Mouse (Mus musculus): ENCODE measurements around the gene Mfrp. TPM values are rescaled to one million over a fixed set of nuclear protein-coding genes. Genes with fewer than 3 reads are reported as not detected.
A peak's percentile ranks its signal among the peaks of the same experiment; 100 is the strongest.

Gene Mfrp
- polyA plus RNA-seq, 1 experiment from 2014 or later: 0.30 TPM

GRCm38 (mm10) chr9:44093612-44094503 is 7.7 kb upstream of the Mfrp start:
- WGBS: 30% methylated on average over 24 of the region's 24 CpGs
- Histone ChIP-seq H3K9ac (0 out of 2 replicates have a peak overlapping the region, but pooled peaks have one; percentile 33), H3K27ac (no peak overlapping the region), H3K4me2 (replicated peaks) (peak overlapping the region; percentile 36), H3K4me1 (peaks cover 14% of the 10 kb centered on the region), H3K9me3 (replicated peaks) (no peaks in the 10 kb centered on the region), H3K27me3 (no peaks in the 10 kb centered on the region), H3K4me3 (no peak overlapping the region), H3K36me3 (no peaks in the 10 kb centered on the region)
- ATAC-seq (ENCODE audit: low FRiP score): peak; percentile 59

GRCm38 (mm10) chr9:44094737-44095136 is 6.8 kb upstream of the Mfrp start:
- Histone ChIP-seq H3K27me3 (no peaks in the 10 kb centered on the region), H3K4me1 (peaks cover 14% of the 10 kb centered on the region), H3K9ac (no peak overlapping the region), H3K36me3 (no peaks in the 10 kb centered on the region), H3K4me3 (no peak overlapping the region), H3K4me2 (replicated peaks) (no peak overlapping the region), H3K9me3 (replicated peaks) (no peaks in the 10 kb centered on the region), H3K27ac (no peak overlapping the region)
- 83% methylated on average over 3 of the region's 3 CpGs for WGBS
- ATAC-seq (ENCODE audit: low FRiP score): no peak

GRCm38 (mm10) chr9:44095781-44096180 is 5.7 kb upstream of the Mfrp start:
- H3K9me3 ChIP-seq (replicated peaks): no peaks in the 10 kb centered on the region
- H3K4me1 ChIP-seq: peaks cover 14% of the 10 kb centered on the region
- 89% methylated on average over 9 of the region's 9 CpGs for WGBS
- ATAC-seq (ENCODE audit: low FRiP score): no peak
- H3K4me3 ChIP-seq: no peak overlapping the region
- no peak overlapping the region for H3K4me2 ChIP-seq (replicated peaks)
- no peaks in the 10 kb centered on the region for H3K27me3 ChIP-seq
- H3K27ac ChIP-seq: no peak overlapping the region
- no peaks in the 10 kb centered on the region for H3K36me3 ChIP-seq
- no peak overlapping the region for H3K9ac ChIP-seq

- peaks cover 14% of the 10 kb centered on the region for H3K4me1 ChIP-seq
- no peak overlapping the region for H3K4me2 ChIP-seq (replicated peaks)
- H3K36me3 ChIP-seq: no peaks in the 10 kb centered on the region
- WGBS: 23% methylated on average over 9 of the region's 9 CpGs
- H3K9me3 ChIP-seq (replicated peaks): no peaks in the 10 kb centered on the region
- H3K9ac ChIP-seq: no peak overlapping the region
- peak; percentile 51; the same call in 1 of the 2 replicates for ATAC-seq (ENCODE audit: low FRiP score)
- H3K27ac ChIP-seq: peak overlapping the region; percentile 48
- no peak overlapping the region for H3K4me3 ChIP-seq
- H3K27me3 ChIP-seq: no peaks in the 10 kb centered on the region
Observed at GRCm38 (mm10) chr9:44096536-44096935, 5.0 kb upstream of the Mfrp start.

- ATAC-seq (ENCODE audit: low FRiP score): no peak
- Histone ChIP-seq H3K4me1 (peaks cover 33% of the 10 kb centered on the region), H3K9me3 (replicated peaks) (no peaks in the 10 kb centered on the region), H3K27ac (no peak overlapping the region), H3K36me3 (peaks cover 14% of the 10 kb centered on the region), H3K27me3 (no peaks in the 10 kb centered on the region), H3K9ac (no peak overlapping the region), H3K4me3 (no peak overlapping the region), H3K4me2 (replicated peaks) (no peak overlapping the region)
- 94% methylated on average over 7 of the region's 7 CpGs for WGBS
Observed at GRCm38 (mm10) chr9:44104881-44105280, 3.4 kb downstream of the Mfrp start.

- 87% methylated on average over 10 of the region's 10 CpGs for WGBS
Observed at GRCm38 (mm10) chr9:44105781-44106180, 4.3 kb downstream of the Mfrp start.

GRCm38 (mm10) chr9:44106182-44106581 is 4.7 kb downstream of the Mfrp start:
- H3K9ac ChIP-seq: no peak overlapping the region
- no peaks in the 10 kb centered on the region for H3K9me3 ChIP-seq (replicated peaks)
- no peaks in the 10 kb centered on the region for H3K27me3 ChIP-seq
- H3K36me3 ChIP-seq: peaks cover 14% of the 10 kb centered on the region
- no peak overlapping the region for H3K27ac ChIP-seq
- WGBS: 92% methylated on average over 7 of the region's 7 CpGs
- no peak overlapping the region for H3K4me3 ChIP-seq
- no peak overlapping the region for H3K4me2 ChIP-seq (replicated peaks)
- ATAC-seq (ENCODE audit: low FRiP score): no peak
- peaks cover 41% of the 10 kb centered on the region for H3K4me1 ChIP-seq

More at GRCm38 (mm10) chr9:44105781-44106180, 4.3 kb downstream of the Mfrp start:
- Histone ChIP-seq H3K27me3 (no peaks in the 10 kb centered on the region), H3K9me3 (replicated peaks) (no peaks in the 10 kb centered on the region), H3K4me2 (replicated peaks) (no peak overlapping the region), H3K36me3 (peaks cover 14% of the 10 kb centered on the region), H3K9ac (no peak overlapping the region), H3K27ac (no peak overlapping the region), H3K4me1 (peaks cover 41% of the 10 kb centered on the region), H3K4me3 (no peak overlapping the region)
- no peak for ATAC-seq (ENCODE audit: low FRiP score)

- no peak for ATAC-seq (ENCODE audit: low FRiP score)
- H3K27me3 ChIP-seq: no peaks in the 10 kb centered on the region
- no peaks in the 10 kb centered on the region for H3K9me3 ChIP-seq (replicated peaks)
- WGBS: 77% methylated on average over 4 of the region's 4 CpGs
- H3K4me3 ChIP-seq: no peak overlapping the region
- no peak overlapping the region; the same call in 1 of the 2 replicates for H3K27ac ChIP-seq
- peaks cover 14% of the 10 kb centered on the region for H3K36me3 ChIP-seq
- H3K4me1 ChIP-seq: peaks cover 41% of the 10 kb centered on the region
- no peak overlapping the region for H3K9ac ChIP-seq
- no peak overlapping the region for H3K4me2 ChIP-seq (replicated peaks)
Observed at GRCm38 (mm10) chr9:44106596-44106995, 5.1 kb downstream of the Mfrp start.

GRCm38 (mm10) chr9:44107110-44107509 is 5.6 kb downstream of the Mfrp start, which contains the start of gene C1qtnf5:
Gene C1qtnf5 (plus strand): TSS chr9:44107245.
- H3K4me3 ChIP-seq: peak within 1 kb of the TSS; percentile 12; the same call in 1 of the 2 replicates
- ATAC-seq (ENCODE audit: low FRiP score): peak; percentile 17; the same call in 1 of the 2 replicates
- H3K27ac ChIP-seq: peak within 1 kb of the TSS; percentile 57
- WGBS: 36% methylated on average over 8 of the region's 8 CpGs
- peaks cover 44% of the 10 kb centered on the region for H3K4me1 ChIP-seq
- no peaks in the 10 kb centered on the region for H3K9me3 ChIP-seq (replicated peaks)
- H3K4me2 ChIP-seq (replicated peaks): peak within 1 kb of the TSS; percentile 36
- no peaks in the 10 kb centered on the region for H3K27me3 ChIP-seq
- peak within 1 kb of the TSS; percentile 35 for H3K9ac ChIP-seq
- peaks cover 14% of the 10 kb centered on the region for H3K36me3 ChIP-seq

GRCm38 (mm10) chr9:44107557-44108179 is 6.1 kb downstream of the Mfrp start:
- Histone ChIP-seq H3K4me1 (peaks cover 50% of the 10 kb centered on the region), H3K9me3 (replicated peaks) (no peaks in the 10 kb centered on the region), H3K36me3 (peaks cover 14% of the 10 kb centered on the region), H3K9ac (peak overlapping the region; percentile 35), H3K4me2 (replicated peaks) (peak overlapping the region; percentile 36), H3K27me3 (no peaks in the 10 kb centered on the region), H3K27ac (peak overlapping the region; percentile 57), H3K4me3 (peak overlapping the region; percentile 12; the same call in 1 of the 2 replicates)
- peak; percentile 18; the same call in 1 of the 2 replicates for ATAC-seq (ENCODE audit: low FRiP score)
- WGBS: 31% methylated on average over 25 of the region's 25 CpGs

GRCm38 (mm10) chr9:44108269-44109055 is 6.9 kb downstream of the Mfrp start:
- Histone ChIP-seq H3K4me1 (peaks cover 50% of the 10 kb centered on the region), H3K9me3 (replicated peaks) (no peaks in the 10 kb centered on the region), H3K9ac (0 out of 2 replicates have a peak overlapping the region, but pooled peaks have one; percentile 9), H3K27ac (no peak overlapping the region), H3K27me3 (no peaks in the 10 kb centered on the region), H3K4me3 (no peak overlapping the region), H3K36me3 (peaks cover 14% of the 10 kb centered on the region), H3K4me2 (replicated peaks) (peak overlapping the region; percentile 37)
- 0 out of 2 replicates have a peak, but pooled peaks have one; percentile 4 for ATAC-seq (ENCODE audit: low FRiP score)
- 82% methylated on average over 31 of the region's 31 CpGs for WGBS

Data from hindbrain, embryonic 12.5 days (tissue).